Mouse (Mus musculus) MEL (cell line): Measurements from ENCODE around the gene Cetn4. TPM values are rescaled to one million over a fixed set of nuclear protein-coding genes. Genes with fewer than 3 reads are reported as not detected.

Experiments used
- DNase-seq: peaks from one replicate; pipeline ENCODE4 v3.0.0; 2011; ENCODE audit warnings: low read depth, low spot score
- H3K27ac ChIP-seq: 2 replicates; pipeline ENCODE4 v1.5.1; 2012; ENCODE audit warnings: low read depth, mild to moderate bottlenecking, control low read depth, low read length, moderate library complexity; ENCODE audit not compliant: control insufficient read depth
- H3K27me3 ChIP-seq, 2 experiments: fragments of 150-350 bp in 1 of 2; sonication (generic) in 1 of 2; 2 replicates each; pipeline ENCODE4 v1.6.1; 2012; ENCODE audit warnings: low read length in 2 of 2, mild to moderate bottlenecking in 2 of 2, improper control_type of control experiment in 1 of 2, moderate library complexity in 1 of 2; ENCODE audit not compliant: insufficient read depth in 2 of 2, control insufficient read depth in 1 of 2
- H3K36me3 ChIP-seq, 2 experiments: 2 replicates each; pipeline ENCODE4 v1.6.1; 2012 to 2014; ENCODE audit warnings: low read length in 2 of 2, improper control_type of control experiment in 1 of 2, inconsistent platforms in 1 of 2, mild to moderate bottlenecking in 1 of 2; ENCODE audit not compliant: insufficient read depth in 2 of 2, control insufficient read depth in 1 of 2
- H3K4me1 ChIP-seq, 2 experiments: fragments of 150-350 bp in 1 of 2; sonication (generic) in 1 of 2; 2 replicates each; pipeline ENCODE4 v1.6.1; 2012; ENCODE audit warnings: low read length in 2 of 2, improper control_type of control experiment in 1 of 2, mild to moderate bottlenecking in 1 of 2; ENCODE audit not compliant: insufficient read depth in 2 of 2, control insufficient read depth in 1 of 2
- H3K4me3 ChIP-seq, 2 experiments: fragments of 150-350 bp in 1 of 2; sonication (generic) in 1 of 2; 2 replicates each; pipeline ENCODE4 v1.5.1; 2012; ENCODE audit warnings: low read depth in 2 of 2, low read length in 2 of 2, mild to moderate bottlenecking in 2 of 2, moderate library complexity in 2 of 2, control low read depth in 1 of 2, improper control_type of control experiment in 1 of 2; ENCODE audit not compliant: control insufficient read depth in 1 of 2, insufficient read depth in 1 of 2
- H3K79me2 ChIP-seq: 2 replicates; pipeline ENCODE4 v1.6.1; 2012; ENCODE audit warnings: mild to moderate bottlenecking, low read length, moderate library complexity; ENCODE audit not compliant: control insufficient read depth, poor library complexity, insufficient read depth
- H3K9ac ChIP-seq: 2 replicates; pipeline ENCODE4 v1.6.1; 2012; ENCODE audit warnings: low read depth, mild to moderate bottlenecking, control low read depth, low read length, moderate library complexity; ENCODE audit not compliant: control insufficient read depth, poor library complexity, severe bottlenecking
- H3K9me3 ChIP-seq: fragments of 150-350 bp; sonication (generic); replicated peaks from 2 replicates; pipeline ENCODE4 v1.6.1; 2012; ENCODE audit warnings: mild to moderate bottlenecking, low read length, improper control_type of control experiment, moderate library complexity; ENCODE audit not compliant: insufficient read depth
- BHLHE40 ChIP-seq: IDR thresholded peaks from 2 replicates; pipeline ENCODE4 v1.6.1; 2012; ENCODE audit warnings: low read depth, mild to moderate bottlenecking, inconsistent platforms, low read length, improper control_type of control experiment, borderline replicate concordance
- CHD1 ChIP-seq: IDR thresholded peaks from 2 replicates; pipeline ENCODE4 v1.6.1; 2012; ENCODE audit warnings: low read depth, mild to moderate bottlenecking, inconsistent platforms, low read length, improper control_type of control experiment
- CHD2 ChIP-seq: IDR thresholded peaks from 2 replicates; pipeline ENCODE4 v1.6.1; 2011; ENCODE audit warnings: low read length, improper control_type of control experiment
- CTCF ChIP-seq, 3 experiments: IDR thresholded peaks in 2 of 3; conservative IDR thresholded peaks in 1 of 3; 2 replicates each; pipeline ENCODE4 v1.5.1; 2011 to 2012; ENCODE audit warnings: low read length in 3 of 3, low read depth in 2 of 3, mild to moderate bottlenecking in 2 of 3, improper control_type of control experiment in 1 of 3, inconsistent platforms in 1 of 3, mixed read lengths in 1 of 3, moderate library complexity in 1 of 3; ENCODE audit not compliant: control insufficient read depth in 1 of 3, insufficient read depth in 1 of 3, poor library complexity in 1 of 3, severe bottlenecking in 1 of 3
- ELF1 ChIP-seq: IDR thresholded peaks from 2 replicates; pipeline ENCODE4 v1.6.1; 2014; ENCODE audit warnings: low read depth, mild to moderate bottlenecking, inconsistent platforms, low read length, improper control_type of control experiment, moderate library complexity
- EP300 ChIP-seq, 2 experiments: IDR thresholded peaks; 2 replicates each; pipeline ENCODE4 v1.6.1; 2011; ENCODE audit warnings: improper control_type of control experiment in 2 of 2, low read length in 2 of 2, low read depth in 1 of 2, mild to moderate bottlenecking in 1 of 2
- ETS1 ChIP-seq: IDR thresholded peaks from 2 replicates; pipeline ENCODE4 v1.6.1; 2012; ENCODE audit warnings: low read depth, mild to moderate bottlenecking, inconsistent platforms, low read length, improper control_type of control experiment, moderate library complexity
- GABPA ChIP-seq: IDR thresholded peaks from 2 replicates; pipeline ENCODE4 v1.6.1; 2012; ENCODE audit warnings: low read depth, mild to moderate bottlenecking, inconsistent platforms, low read length, improper control_type of control experiment, moderate library complexity
- GATA1 ChIP-seq: IDR thresholded peaks from 2 replicates; pipeline ENCODE4 v1.6.1; 2011; ENCODE audit warnings: low read depth, low read length, improper control_type of control experiment
- HCFC1 ChIP-seq: IDR thresholded peaks from 2 replicates; pipeline ENCODE4 v1.6.1; 2012; ENCODE audit warnings: low read depth, mild to moderate bottlenecking, inconsistent platforms, low read length, improper control_type of control experiment, moderate library complexity
- JUND ChIP-seq: IDR thresholded peaks from 2 replicates; pipeline ENCODE4 v1.6.1; 2011; ENCODE audit warnings: low read depth, mild to moderate bottlenecking, improper control_type of control experiment, low read length
- MAFK ChIP-seq: IDR thresholded peaks from 2 replicates; pipeline ENCODE4 v1.6.1; 2011; ENCODE audit warnings: low read depth, mild to moderate bottlenecking, low read length, improper control_type of control experiment, borderline replicate concordance
- MAX ChIP-seq: IDR thresholded peaks from 2 replicates; pipeline ENCODE4 v1.6.1; 2011; ENCODE audit warnings: low read length, improper control_type of control experiment
- MEF2A ChIP-seq: IDR thresholded peaks from 2 replicates; pipeline ENCODE4 v1.6.1; 2014; ENCODE audit warnings: low read depth, mild to moderate bottlenecking, inconsistent platforms, low read length, improper control_type of control experiment; ENCODE audit not compliant: poor library complexity, insufficient replicate concordance, severe bottlenecking; ENCODE audit errors: extremely low read depth
- MXI1 ChIP-seq: IDR thresholded peaks from 2 replicates; pipeline ENCODE4 v1.6.1; 2011; ENCODE audit warnings: mild to moderate bottlenecking, low read depth, low read length, improper control_type of control experiment
- MYB ChIP-seq: IDR thresholded peaks from 2 replicates; pipeline ENCODE4 v1.6.1; 2011; ENCODE audit warnings: mild to moderate bottlenecking, low read depth, low read length, improper control_type of control experiment
- MYC ChIP-seq: IDR thresholded peaks from 2 replicates; pipeline ENCODE4 v1.6.1; 2011; ENCODE audit warnings: low read depth, mild to moderate bottlenecking, low read length, improper control_type of control experiment, moderate library complexity
- NELFE ChIP-seq: IDR thresholded peaks from 2 replicates; pipeline ENCODE4 v1.6.1; 2011; ENCODE audit warnings: low read depth, low read length, improper control_type of control experiment
- NRF1 ChIP-seq: IDR thresholded peaks from 2 replicates; pipeline ENCODE4 v1.6.1; 2014; ENCODE audit warnings: low read depth, mild to moderate bottlenecking, inconsistent platforms, low read length, improper control_type of control experiment, moderate library complexity; ENCODE audit not compliant: poor library complexity, insufficient read depth, severe bottlenecking
- POLR2A ChIP-seq, 2 experiments: IDR thresholded peaks; 2 replicates each; pipeline ENCODE4 v1.6.1; 2011 to 2012; ENCODE audit warnings: low read length in 2 of 2, mild to moderate bottlenecking in 2 of 2, control low read depth in 1 of 2, improper control_type of control experiment in 1 of 2, low read depth in 1 of 2, moderate library complexity in 1 of 2; ENCODE audit not compliant: control insufficient read depth in 1 of 2, insufficient read depth in 1 of 2, poor library complexity in 1 of 2
- POLR2AphosphoS2 ChIP-seq: IDR thresholded peaks from 2 replicates; pipeline ENCODE4 v1.6.1; 2011; ENCODE audit warnings: low read length, improper control_type of control experiment
- POLR2AphosphoS5 ChIP-seq: IDR thresholded peaks from 2 replicates; pipeline ENCODE4 v1.6.1; 2012; ENCODE audit warnings: low read depth, borderline replicate concordance, mild to moderate bottlenecking, inconsistent platforms, low read length, moderate library complexity, mixed read lengths
- RAD21 ChIP-seq: IDR thresholded peaks from 2 replicates; pipeline ENCODE4 v1.6.1; 2011; ENCODE audit warnings: mild to moderate bottlenecking, low read depth, low read length, improper control_type of control experiment
- RCOR1 ChIP-seq: IDR thresholded peaks from 2 replicates; pipeline ENCODE4 v1.6.1; 2012; ENCODE audit warnings: low read depth, mild to moderate bottlenecking, inconsistent platforms, low read length, improper control_type of control experiment
- SIN3A ChIP-seq: IDR thresholded peaks from 2 replicates; pipeline ENCODE4 v1.6.1; 2012; ENCODE audit warnings: low read length, improper control_type of control experiment, inconsistent platforms
- SMC3 ChIP-seq: IDR thresholded peaks from 2 replicates; pipeline ENCODE4 v1.6.1; 2011; ENCODE audit warnings: low read depth, low read length, improper control_type of control experiment
- TAL1 ChIP-seq: IDR thresholded peaks from 2 replicates; pipeline ENCODE4 v1.6.1; 2012; ENCODE audit warnings: mild to moderate bottlenecking, inconsistent platforms, low read length, moderate library complexity, mixed read lengths
- TBP ChIP-seq: IDR thresholded peaks from 2 replicates; pipeline ENCODE4 v1.8.0; 2011; ENCODE audit warnings: low read depth, low read length, improper control_type of control experiment
- TCF12 ChIP-seq: IDR thresholded peaks from 2 replicates; pipeline ENCODE4 v1.6.1; 2014; ENCODE audit warnings: low read depth, mild to moderate bottlenecking, inconsistent platforms, low read length, improper control_type of control experiment, moderate library complexity
- UBTF ChIP-seq: IDR thresholded peaks from 2 replicates; pipeline ENCODE4 v1.6.1; 2012; ENCODE audit warnings: low read depth, mild to moderate bottlenecking, inconsistent platforms, low read length, improper control_type of control experiment, moderate library complexity, borderline replicate concordance; ENCODE audit not compliant: insufficient read depth
- USF1 ChIP-seq: IDR thresholded peaks from 2 replicates; pipeline ENCODE4 v1.6.1; 2014; ENCODE audit warnings: low read depth, mild to moderate bottlenecking, inconsistent platforms, low read length, improper control_type of control experiment, moderate library complexity
- ZC3H11A ChIP-seq: IDR thresholded peaks from 2 replicates; pipeline ENCODE4 v1.6.1; 2012; ENCODE audit warnings: low read depth, mild to moderate bottlenecking, inconsistent platforms, low read length, improper control_type of control experiment
- ZMIZ1 ChIP-seq: IDR thresholded peaks from 2 replicates; pipeline ENCODE4 v1.6.1; 2012; ENCODE audit warnings: low read depth, mild to moderate bottlenecking, inconsistent platforms, low read length, improper control_type of control experiment, moderate library complexity
- ZNF384 ChIP-seq: IDR thresholded peaks from 2 replicates; pipeline ENCODE4 v1.6.1; 2012; ENCODE audit warnings: low read depth, mild to moderate bottlenecking, inconsistent platforms, low read length, improper control_type of control experiment
- polyA plus RNA-seq, 2 experiments: library from polyadenylated mRNA; stranded (reverse) in 1 of 2; unstranded in 1 of 2; fragments of >175 nt in 1 of 2; fragments of >200 nt in 1 of 2; gene quantifications; 2 replicates each; pipeline versions ENCODE4 v1.2.1 to v1.2.4; 2012; ENCODE audit warnings: low replicate concordance in 2 of 2, low read depth in 1 of 2; ENCODE audit not compliant: insufficient read length in 2 of 2, insufficient read depth in 1 of 2, missing spikeins in 1 of 2
- total RNA-seq: library from RNA; depleted of rRNA; stranded (reverse); fragments of 300-350 nt; gene quantifications from 2 replicates; pipeline ENCODE4 v1.2.3, GENCODE M21; 2012

Cetn4 gene
- total and polyA plus RNA-seq, 3 experiments = 0.85 to 3.8 TPM; not detected in 1

- no peak for TF ChIP-seq CHD1
Observed at GRCm38 (mm10) chr3:37303392-37304139, 8.9 kb downstream of the Cetn4 start (continued).

GRCm38 (mm10) chr3:37302685-37303084, 9.8 kb downstream of the Cetn4 start:
- Histone ChIP-seq H3K36me3 (peaks cover 0 to 11% of the 10 kb centered on the region in 2 experiments; a peak in 2 of 4 replicates), H3K79me2 (no peaks in the 10 kb centered on the region), H3K4me3 (peak overlapping the region; percentile 1 to 59; a peak in 3 of 4 replicates), H3K9me3 (no peaks in the 10 kb centered on the region), H3K27ac (peak overlapping the region; percentile 36), H3K4me1 (peaks cover 3 to 12% of the 10 kb centered on the region in 2 experiments; a peak in 3 of 4 replicates), H3K27me3 (no peaks in the 10 kb centered on the region), H3K9ac (peak overlapping the region; percentile 58)
- DNase-seq = peak; percentile 89
- no peak for TF ChIP-seq HCFC1
- TF ChIP-seq NELFE = no peak
- TF ChIP-seq SMC3 = peak; percentile 61
- TF ChIP-seq MAX = no peak
- no peak for TF ChIP-seq ZNF384
- TF ChIP-seq NRF1 = no peak
- TF ChIP-seq MYC = peak; percentile 50; the same call in 1 of the 2 replicates
- no peak for TF ChIP-seq JUND
- no peak for TF ChIP-seq TAL1
- peak; percentile 64 for TF ChIP-seq TBP
- TF ChIP-seq USF1 = no peak
- no peak for TF ChIP-seq ELF1
- TF ChIP-seq MYB = no peak
- TF ChIP-seq MAFK = no peak
- TF ChIP-seq RAD21 = peak; percentile 62
- no peak for TF ChIP-seq UBTF
- TF ChIP-seq TCF12 = no peak
- no peak for TF ChIP-seq RCOR1
- TF ChIP-seq CTCF (IDR thresholded peaks at IDR 0.05 in 2 of 3, conservative IDR thresholded peaks at IDR 0.05 in 1 of 3; ENCODE audit: control insufficient read depth in 1 of 3, insufficient read depth in 1 of 3, low read depth in 2 of 3, low read length in 3 of 3, poor library complexity in 1 of 3, severe bottlenecking in 1 of 3) = peak; percentile 80 to 85 (median 81)
- no peak for TF ChIP-seq GATA1
- no peak for TF ChIP-seq CHD2
- TF ChIP-seq ZC3H11A = 0 out of 2 replicates have a peak, but pooled peaks have one; percentile 22
- no peak for TF ChIP-seq POLR2AphosphoS2
- no peak for TF ChIP-seq MXI1
- TF ChIP-seq MEF2A = no peak
- TF ChIP-seq POLR2A (IDR thresholded peaks at IDR 0.05; ENCODE audit: control insufficient read depth in 1 of 2, insufficient read depth in 1 of 2, low read depth in 1 of 2, low read length in 2 of 2, poor library complexity in 1 of 2) = no peak
- no peak for TF ChIP-seq POLR2AphosphoS5
- TF ChIP-seq BHLHE40 = no peak
- no peak for TF ChIP-seq ZMIZ1
- TF ChIP-seq CHD1 = no peak
- no peak; the same call in 1 of the 2 replicates for TF ChIP-seq SIN3A
- 0 out of 2 replicates have a peak, but pooled peaks have one; percentile 7 for TF ChIP-seq ETS1
- no peak for TF ChIP-seq EP300 (IDR thresholded peaks at IDR 0.05; ENCODE audit: low read depth in 1 of 2, low read length in 2 of 2)
- no peak for TF ChIP-seq GABPA
